Mouse (Mus musculus) forebrain, embryonic 12.5 days (tissue): ENCODE results near the gene Dennd1b. TPM values are rescaled to one million over a fixed set of nuclear protein-coding genes. Genes with fewer than 3 reads are reported as not detected.

Source experiments
- ATAC-seq: fragments of 200-750 bp; cut with Nextera tagmentation; 2 replicates; pipeline ENCODE4 v1.8.0; 2017; ENCODE audit warnings: moderate TSS enrichment; ENCODE audit not compliant: low FRiP score
- H3K27ac ChIP-seq: fragments of 300-500 bp; sonication (generic); 2 replicates; pipeline ENCODE4 v1.5.1; 2016; ENCODE audit warnings: mild to moderate bottlenecking
- H3K27me3 ChIP-seq: fragments of 300-500 bp; sonication (generic); 2 replicates; pipeline ENCODE4 v1.6.1; 2016; ENCODE audit warnings: mild to moderate bottlenecking
- H3K36me3 ChIP-seq: fragments of 300-500 bp; sonication (generic); replicated peaks from 2 replicates; pipeline ENCODE4 v1.6.1; 2016; ENCODE audit warnings: mild to moderate bottlenecking
- H3K4me1 ChIP-seq: fragments of 300-500 bp; sonication (generic); 2 replicates; pipeline ENCODE4 v1.6.1; 2016
- H3K4me2 ChIP-seq: fragments of 300-500 bp; sonication (generic); 2 replicates; pipeline ENCODE4 v1.6.1; 2016; ENCODE audit warnings: mild to moderate bottlenecking, moderate library complexity
- H3K4me3 ChIP-seq: fragments of 300-500 bp; sonication (generic); replicated peaks from 2 replicates; pipeline ENCODE4 v1.5.1; 2016; ENCODE audit warnings: mild to moderate bottlenecking
- H3K9ac ChIP-seq: fragments of 300-500 bp; sonication (generic); 2 replicates; pipeline ENCODE4 v1.6.1; 2016; ENCODE audit warnings: mild to moderate bottlenecking
- H3K9me3 ChIP-seq: fragments of 300-500 bp; sonication (generic); 2 replicates; pipeline ENCODE4 v1.6.1; 2016
- WGBS: fragments of 180-500 bp; shearing (Covaris S2); methylation state at CpG from one replicate; pipeline ENCODE4 v1.1.7; 2016; 5-methylcytosine and 5-hydroxymethylcytosine counted together
- polyA plus RNA-seq: library from polyadenylated mRNA; unstranded; fragments of >200 nt; fragmentation: Nextera tagmentation; extraction: Ambion mirVana; gene quantifications from 2 replicates; pipeline ENCODE4 v1.2.1, GENCODE M21; 2016

Dennd1b gene
- polyA plus RNA-seq, 1 experiment from 2014 or later = 14.5 TPM

GRCm38 (mm10) chr1:138965511-138965910 lies 2.3 kb downstream of the Dennd1b start:
- Histone ChIP-seq H3K4me1 (0 out of 2 replicates have a peak, but pooled peaks cover 6% of the 10 kb centered on the region), H3K4me3 (no peak overlapping the region), H3K9ac (no peak overlapping the region), H3K9me3 (no peaks in the 10 kb centered on the region), H3K4me2 (0 out of 2 replicates have a peak overlapping the region, but pooled peaks have one; percentile 4), H3K27ac (no peak overlapping the region), H3K27me3 (0 out of 2 replicates have a peak, but pooled peaks cover 3% of the 10 kb centered on the region), H3K36me3 (no peaks in the 10 kb centered on the region; the same call in 1 of the 2 replicates)
- 84% methylated on average over 2 of the region's 2 CpGs for WGBS
- ATAC-seq = no peak

DNA sequence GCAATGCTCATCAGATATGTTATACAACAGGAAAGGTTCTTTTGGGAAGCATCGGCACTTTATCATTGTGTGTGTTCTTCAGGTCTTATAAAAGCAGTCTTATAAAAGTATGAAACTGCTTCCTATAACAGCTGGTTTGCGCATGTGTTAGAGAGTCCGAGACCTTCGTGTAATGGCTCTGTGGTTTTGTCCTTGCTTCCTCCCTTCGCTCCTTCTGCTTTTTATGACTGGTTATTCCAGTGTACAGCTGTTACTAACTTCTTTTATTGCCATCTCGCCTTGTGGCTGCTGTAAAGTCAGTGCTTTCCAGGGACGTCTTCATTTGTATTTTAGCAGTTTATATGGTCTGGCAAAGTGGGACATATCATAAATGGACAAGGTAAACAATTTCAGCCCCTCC lies 4.2 kb downstream of the Dennd1b start:
- Histone ChIP-seq H3K9me3 (no peaks in the 10 kb centered on the region), H3K27ac (no peak overlapping the region), H3K4me3 (no peak overlapping the region), H3K4me1 (0 out of 2 replicates have a peak, but pooled peaks cover 6% of the 10 kb centered on the region), H3K4me2 (no peak overlapping the region), H3K9ac (no peak overlapping the region), H3K27me3 (no peaks in the 10 kb centered on the region), H3K36me3 (no peaks in the 10 kb centered on the region; the same call in 1 of the 2 replicates)
- 92% methylated on average over 7 of the region's 7 CpGs for WGBS
- ATAC-seq = no peak

- H3K4me3 ChIP-seq = no peak overlapping the region
- H3K27ac ChIP-seq = no peak overlapping the region
- no peak overlapping the region for H3K9ac ChIP-seq
- H3K36me3 ChIP-seq = no peaks in the 10 kb centered on the region; the same call in 1 of the 2 replicates
- no peaks in the 10 kb centered on the region for H3K9me3 ChIP-seq
- H3K27me3 ChIP-seq = no peaks in the 10 kb centered on the region
- WGBS = 89% methylated on average over 4 of the region's 4 CpGs
- no peak for ATAC-seq
- H3K4me2 ChIP-seq = no peak overlapping the region
- no peaks in the 10 kb centered on the region for H3K4me1 ChIP-seq
Observed at GRCm38 (mm10) chr1:138970053-138970452, 6.8 kb downstream of the Dennd1b start.

DNA sequence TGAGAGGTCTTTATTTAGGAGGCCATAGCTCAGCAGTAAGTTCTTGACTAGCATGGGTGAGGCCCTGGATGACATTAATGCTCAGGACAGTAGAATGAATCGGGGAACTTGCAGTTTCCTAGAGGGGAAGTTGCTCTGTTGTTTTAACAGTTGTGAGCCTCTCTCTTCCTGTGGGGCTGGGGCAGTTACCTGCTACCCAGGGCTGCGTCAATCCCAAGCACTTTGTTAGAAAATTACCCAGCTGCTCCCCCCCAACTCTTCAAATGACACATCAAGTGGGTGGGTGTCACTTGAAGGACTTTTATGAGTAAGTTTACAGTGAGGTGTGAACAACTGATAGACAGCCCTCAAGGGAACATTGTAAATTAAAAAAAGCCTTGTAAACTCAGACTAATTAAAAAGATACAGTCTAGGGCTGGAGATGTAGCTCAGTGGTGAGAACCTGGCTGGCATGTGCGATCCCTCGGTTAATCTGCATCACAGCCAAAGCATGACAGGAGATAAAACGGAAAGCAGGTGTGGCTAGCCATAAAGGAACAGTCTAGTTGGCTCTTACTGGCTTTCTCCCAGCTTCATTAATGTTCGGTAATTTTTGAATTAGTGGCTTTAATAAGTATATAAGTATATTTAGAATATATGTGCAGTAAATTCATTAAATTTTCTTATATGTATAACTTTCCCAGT lies 10.4 kb downstream of the Dennd1b start:
- Histone ChIP-seq H3K36me3 (no peaks in the 10 kb centered on the region), H3K4me3 (no peak overlapping the region), H3K9me3 (no peaks in the 10 kb centered on the region), H3K4me1 (no peaks in the 10 kb centered on the region), H3K9ac (no peak overlapping the region), H3K27me3 (no peaks in the 10 kb centered on the region), H3K4me2 (no peak overlapping the region), H3K27ac (no peak overlapping the region)
- 82% methylated on average over 6 of the region's 6 CpGs for WGBS
- ATAC-seq = no peak; the same call in 1 of the 2 replicates

DNA sequence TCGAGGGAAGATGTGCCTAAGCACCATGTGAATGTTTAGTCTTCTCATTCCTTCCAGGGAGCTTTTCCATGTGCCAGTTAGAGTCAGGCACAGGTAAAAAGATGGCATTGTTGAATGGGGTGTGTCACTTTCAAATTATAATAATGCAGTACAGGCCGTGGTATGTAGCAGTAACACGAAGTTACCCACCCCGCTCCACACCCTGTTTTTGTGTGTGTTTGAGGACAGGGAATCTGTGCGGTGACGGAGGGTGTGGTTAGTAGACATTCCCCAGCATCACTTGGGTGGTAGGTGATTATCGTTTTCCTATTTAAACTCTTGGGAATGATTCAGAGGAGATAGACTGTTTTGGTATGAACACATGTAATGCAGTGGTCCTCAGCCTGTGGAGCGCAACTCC lies 11.6 kb downstream of the Dennd1b start:
- Histone ChIP-seq H3K4me1 (no peaks in the 10 kb centered on the region), H3K36me3 (no peaks in the 10 kb centered on the region), H3K9ac (no peak overlapping the region), H3K9me3 (no peaks in the 10 kb centered on the region), H3K4me3 (no peak overlapping the region), H3K27ac (no peak overlapping the region), H3K27me3 (no peaks in the 10 kb centered on the region), H3K4me2 (no peak overlapping the region)
- WGBS = 93% methylated on average over 8 of the region's 8 CpGs
- ATAC-seq = no peak

DNA sequence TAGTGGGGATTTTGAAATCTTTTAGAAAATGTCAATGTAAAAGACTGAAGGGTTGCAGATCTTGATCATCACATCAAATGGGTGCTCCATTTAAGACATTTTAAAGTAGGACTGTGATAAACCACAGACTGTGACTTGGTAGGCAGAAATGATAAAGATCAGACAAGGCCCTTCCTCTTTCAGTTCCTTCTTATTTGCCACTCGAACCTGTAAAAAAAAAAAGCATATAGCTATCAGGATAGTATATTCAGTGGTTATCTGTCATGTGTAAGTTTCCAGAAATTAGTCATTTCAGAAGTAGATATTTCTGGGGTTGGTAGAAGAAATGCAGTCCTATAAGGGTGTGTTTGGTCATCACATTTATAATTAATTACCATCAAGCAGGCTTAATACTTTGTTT lies 12.7 kb downstream of the Dennd1b start:
- WGBS = 92% methylated on average over 1 of the region's 1 CpGs
- no peak for ATAC-seq
- H3K4me2 ChIP-seq = no peak overlapping the region
- H3K27me3 ChIP-seq = no peaks in the 10 kb centered on the region
- H3K9ac ChIP-seq = no peak overlapping the region
- no peaks in the 10 kb centered on the region for H3K4me1 ChIP-seq
- H3K36me3 ChIP-seq = no peaks in the 10 kb centered on the region
- no peak overlapping the region for H3K4me3 ChIP-seq
- no peak overlapping the region for H3K27ac ChIP-seq
- H3K9me3 ChIP-seq = no peaks in the 10 kb centered on the region

GRCm38 (mm10) chr1:138982203-138982602 lies 19.0 kb downstream of the Dennd1b start:
- no peak overlapping the region for H3K4me2 ChIP-seq
- H3K27me3 ChIP-seq = no peaks in the 10 kb centered on the region
- no peak for ATAC-seq
- no peak overlapping the region for H3K4me3 ChIP-seq
- no peak overlapping the region for H3K27ac ChIP-seq
- no peaks in the 10 kb centered on the region for H3K9me3 ChIP-seq
- peaks cover 17% of the 10 kb centered on the region for H3K4me1 ChIP-seq
- H3K9ac ChIP-seq = no peak overlapping the region
- 78% methylated on average over 7 of the region's 7 CpGs for WGBS
- H3K36me3 ChIP-seq = no peaks in the 10 kb centered on the region

DNA sequence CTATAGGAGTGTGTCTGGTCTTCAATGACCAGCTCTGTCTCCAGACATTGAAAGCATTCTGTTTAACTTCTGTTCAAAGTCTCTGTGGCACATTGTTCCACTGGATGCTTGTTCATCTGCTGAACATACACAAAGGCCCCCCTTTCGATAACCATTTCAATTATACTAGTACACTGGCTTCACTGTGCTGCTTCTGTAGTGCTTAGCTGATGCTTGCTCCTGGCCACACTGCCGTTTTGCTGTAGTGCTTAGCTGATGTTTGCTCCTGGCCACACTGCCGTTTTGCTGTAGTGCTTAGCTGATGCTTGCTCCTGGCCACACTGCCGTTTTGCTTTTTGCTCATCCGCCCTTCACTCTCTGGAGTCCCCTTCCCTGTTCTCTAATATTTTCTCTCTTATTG lies 19.4 kb downstream of the Dennd1b start:
- H3K27ac ChIP-seq = 0 out of 2 replicates have a peak overlapping the region, but pooled peaks have one; percentile 19
- H3K9me3 ChIP-seq = no peaks in the 10 kb centered on the region
- no peak for ATAC-seq
- no peaks in the 10 kb centered on the region for H3K27me3 ChIP-seq
- no peaks in the 10 kb centered on the region for H3K36me3 ChIP-seq
- peaks cover 17% of the 10 kb centered on the region for H3K4me1 ChIP-seq
- WGBS = 56% methylated on average over 5 of the region's 5 CpGs
- no peak overlapping the region for H3K9ac ChIP-seq
- H3K4me3 ChIP-seq = no peak overlapping the region
- no peak overlapping the region for H3K4me2 ChIP-seq

- Histone ChIP-seq H3K9me3 (no peaks in the 10 kb centered on the region), H3K9ac (no peak overlapping the region), H3K4me2 (no peak overlapping the region), H3K27me3 (no peaks in the 10 kb centered on the region), H3K36me3 (no peaks in the 10 kb centered on the region), H3K4me1 (peaks cover 17% of the 10 kb centered on the region), H3K4me3 (no peak overlapping the region), H3K27ac (no peak overlapping the region; the same call in 1 of the 2 replicates)
- no peak for ATAC-seq
- WGBS = 59% methylated on average over 2 of the region's 2 CpGs
Observed at GRCm38 (mm10) chr1:138983064-138983463, 19.8 kb downstream of the Dennd1b start.

DNA sequence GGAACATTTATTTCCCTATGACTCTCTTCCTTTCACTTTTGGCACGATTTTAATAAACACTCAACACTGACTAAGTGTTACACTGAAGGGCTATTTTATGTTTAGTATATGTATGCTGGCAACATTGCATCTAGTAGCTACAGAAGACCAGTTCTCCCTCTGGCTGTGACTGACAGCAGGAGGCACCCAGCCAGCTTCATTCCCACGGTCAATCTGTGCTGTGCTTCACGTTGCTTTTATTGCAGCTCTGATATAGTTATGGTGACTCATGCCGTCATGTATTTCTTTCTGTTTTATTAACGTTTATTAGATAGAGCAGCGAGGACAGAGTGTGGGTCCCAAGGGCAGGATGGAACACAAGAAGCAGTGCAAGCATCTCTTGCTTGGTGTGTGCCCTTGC lies 20.2 kb downstream of the Dennd1b start:
- peaks cover 17% of the 10 kb centered on the region for H3K4me1 ChIP-seq
- no peaks in the 10 kb centered on the region for H3K27me3 ChIP-seq
- no peak overlapping the region for H3K4me3 ChIP-seq
- no peak overlapping the region for H3K9ac ChIP-seq
- ATAC-seq = no peak
- no peaks in the 10 kb centered on the region for H3K36me3 ChIP-seq
- whole genome bisulfite sequencing = 73% methylated on average over 6 of the region's 6 CpGs
- H3K27ac ChIP-seq = no peak overlapping the region
- H3K4me2 ChIP-seq = no peak overlapping the region
- no peaks in the 10 kb centered on the region for H3K9me3 ChIP-seq

- 90% methylated on average over 4 of the region's 4 CpGs for WGBS
- ATAC-seq = no peak
- no peaks in the 10 kb centered on the region for H3K36me3 ChIP-seq
- H3K4me1 ChIP-seq = peaks cover 17% of the 10 kb centered on the region
- no peak overlapping the region for H3K4me3 ChIP-seq
- no peak overlapping the region for H3K9ac ChIP-seq
- no peak overlapping the region for H3K27ac ChIP-seq
- H3K9me3 ChIP-seq = no peaks in the 10 kb centered on the region
- H3K4me2 ChIP-seq = no peak overlapping the region
- no peaks in the 10 kb centered on the region for H3K27me3 ChIP-seq
Observed at GRCm38 (mm10) chr1:138984161-138984560, 20.9 kb downstream of the Dennd1b start.

GRCm38 (mm10) chr1:138992384-138993138 lies 29.3 kb downstream of the Dennd1b start:
- no peaks in the 10 kb centered on the region for H3K9me3 ChIP-seq
- no peak overlapping the region for H3K4me2 ChIP-seq
- H3K4me1 ChIP-seq = peaks cover 18% of the 10 kb centered on the region
- WGBS = 68% methylated on average over 5 of the region's 5 CpGs
- H3K9ac ChIP-seq = no peak overlapping the region
- no peak for ATAC-seq
- H3K36me3 ChIP-seq = no peaks in the 10 kb centered on the region
- no peak overlapping the region for H3K4me3 ChIP-seq
- no peak overlapping the region for H3K27ac ChIP-seq
- H3K27me3 ChIP-seq = no peaks in the 10 kb centered on the region
